In the genomic region with DNA sequence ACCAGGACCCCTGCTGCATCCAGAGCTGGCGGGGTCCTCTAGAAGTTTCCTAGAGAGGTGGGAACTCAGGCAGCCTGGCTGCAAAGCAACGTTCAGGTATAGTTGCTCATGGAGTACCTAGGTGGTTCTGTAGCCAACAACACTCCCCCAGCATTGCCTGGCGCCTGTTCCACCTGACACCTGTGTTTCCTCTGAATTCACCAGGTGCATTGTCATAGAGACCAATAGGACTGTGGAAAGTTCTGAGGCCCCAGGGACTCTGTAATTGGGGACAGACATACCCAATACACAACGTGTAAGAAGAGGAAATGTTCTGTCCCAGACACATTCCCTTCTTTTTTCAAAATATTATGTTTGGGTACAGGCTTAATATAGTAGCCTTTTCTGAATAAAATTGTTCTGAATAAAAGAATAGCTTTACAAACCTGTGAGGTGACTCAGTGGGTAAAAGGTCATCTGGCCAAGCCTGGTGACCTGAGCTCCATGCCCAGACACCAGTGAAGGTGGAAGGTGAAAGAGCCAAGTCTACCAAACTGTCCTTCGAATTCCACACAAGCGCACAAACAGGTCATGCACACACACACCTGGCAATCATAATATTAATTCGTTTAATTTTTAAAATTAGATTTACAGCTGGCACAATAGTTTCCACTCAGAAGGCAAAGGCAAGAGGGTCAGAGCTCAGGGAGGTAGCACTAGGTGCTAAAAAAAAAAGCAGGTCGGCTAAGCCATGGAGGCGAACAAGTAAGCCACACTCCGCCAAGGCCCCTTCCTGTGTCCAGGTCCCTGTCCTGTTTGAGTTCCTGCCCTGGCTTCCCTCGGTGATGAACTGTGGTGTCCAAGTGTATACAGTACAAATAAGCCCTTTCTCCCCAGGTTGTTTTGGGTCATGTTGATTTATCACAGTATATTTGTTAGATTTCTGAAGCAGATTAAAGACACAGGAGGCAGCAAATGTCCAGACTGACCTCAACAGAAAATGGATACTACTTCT, we compare ENCODE assay signal across 20 mouse cellular contexts. TPM values are rescaled to one million over a fixed set of nuclear protein-coding genes. Genes with fewer than 3 reads are reported as not detected.
"Had no signal": no experiment of that assay in that cellular context is flagged by ENCODE, and none has a peak within 500 bp of the region (broad histone marks: within the 10 kb centered on the region; RNA-seq: fewer than 3 reads in every experiment).

A gene (minus strand): TSS at position 135 of the 994 bp plus-strand sequence.

- H3K9ac ChIP-seq: limb, embryonic 12.5 days; liver, embryonic 15.5 days; neural tube, embryonic 12.5 days; stomach, embryonic 15.5 days had no signal

- H3K27ac ChIP-seq: left cerebral cortex, adult 2 months; limb, embryonic 12.5 days; liver, embryonic 15.5 days; neural tube, embryonic 12.5 days; stomach, embryonic 15.5 days had no signal

- H3K36me3 ChIP-seq: limb, embryonic 12.5 days; liver, embryonic 15.5 days; neural tube, embryonic 12.5 days; stomach, embryonic 15.5 days had no signal

- H3K9me3 ChIP-seq: limb, embryonic 12.5 days; liver, embryonic 15.5 days; neural tube, embryonic 12.5 days; stomach, embryonic 15.5 days had no signal

- H3K27me3 ChIP-seq: limb, embryonic 12.5 days; liver, embryonic 15.5 days; neural tube, embryonic 12.5 days; stomach, embryonic 15.5 days had no signal

- H3K4me1 ChIP-seq: limb, embryonic 12.5 days; stomach, embryonic 15.5 days had no signal

- DNase-seq: kidney, postnatal 10 days; liver; lung, adult 2 months; lung, postnatal 36 days; midbrain, embryonic 14.5 days; retina, postnatal 1 day; right cerebral cortex, postnatal 4 days; thymus, adult 2 months; thymus, postnatal 25 days had no signal

- H3K4me2 ChIP-seq: limb, embryonic 12.5 days; liver, embryonic 15.5 days; neural tube, embryonic 12.5 days; stomach, embryonic 15.5 days had no signal

- H3K4me3 ChIP-seq: left cerebral cortex, adult 2 months; limb, embryonic 12.5 days; liver, embryonic 15.5 days; neural tube, embryonic 12.5 days; stomach, embryonic 15.5 days had no signal

- ATAC-seq: inflammation-experienced regulatory T-cells, adult 6 months; intestine, postnatal 0 days; lung, postnatal 0 days had no signal

RNA-seq across cellular contexts. Expression of the gene that starts here (rescaled TPM):
- total RNA-seq: left cerebral cortex, adult 2 months; megakaryocyte progenitor cell, adult 5-6 weeks; monocyte, adult 5-6 weeks had no signal
- polyA plus RNA-seq: liver, embryonic 15.5 days; lung, adult 2 months; urinary bladder, adult 2 months had no signal
